Mouse (Mus musculus) embryonic facial prominence, embryonic 10.5 days (tissue): ENCODE results near the gene Sema3c. TPM values are rescaled to one million over a fixed set of nuclear protein-coding genes. Genes with fewer than 3 reads are reported as not detected.
A peak's percentile ranks its signal among the peaks of the same experiment; 100 is the strongest.
"Not testable (repeated sequence)": the region's sequence is repeated elsewhere in the genome, so short reads cannot be mapped to it uniquely, and the experiment has no call there.

Experiments used
- DNase-seq: peaks from one replicate; pipeline ENCODE4 v3.0.0-alpha.2; 2017; ENCODE audit warnings: low spot score
- H3K27ac ChIP-seq: fragments of 300-500 bp; sonication (generic); replicated peaks from 2 replicates; pipeline ENCODE4 v1.5.1; 2016; ENCODE audit warnings: mild to moderate bottlenecking
- H3K27me3 ChIP-seq: fragments of 300-500 bp; sonication (generic); replicated peaks from 2 replicates; pipeline ENCODE4 v1.6.1; 2016; ENCODE audit warnings: low read depth, mild to moderate bottlenecking; ENCODE audit not compliant: poor library complexity, severe bottlenecking
- H3K36me3 ChIP-seq: fragments of 300-500 bp; sonication (generic); replicated peaks from 2 replicates; pipeline ENCODE4 v1.6.1; 2016; ENCODE audit warnings: mild to moderate bottlenecking, moderate library complexity
- H3K4me1 ChIP-seq: fragments of 300-500 bp; sonication (generic); 2 replicates; pipeline ENCODE4 v1.6.1; 2016
- H3K4me3 ChIP-seq: fragments of 300-500 bp; sonication (generic); 2 replicates; pipeline ENCODE4 v1.5.1; 2016; ENCODE audit warnings: mild to moderate bottlenecking, moderate library complexity
- H3K9me3 ChIP-seq: fragments of 300-500 bp; sonication (generic); 2 replicates; pipeline ENCODE4 v1.6.1; 2016; ENCODE audit warnings: mild to moderate bottlenecking
- WGBS: fragments of 180-500 bp; shearing (Covaris S2); methylation state at CpG from one replicate; pipeline ENCODE4 v1.1.7; 2016; 5-methylcytosine and 5-hydroxymethylcytosine counted together
- polyA plus RNA-seq: library from polyadenylated mRNA; unstranded; fragments of >200 nt; fragmentation: Nextera tagmentation; extraction: Ambion mirVana; gene quantifications from 2 replicates; pipeline ENCODE4 v1.2.1, GENCODE M21; 2016

Gene Sema3c
- 14.7 and 16.3 TPM in 2 replicates for polyA plus RNA-seq

- H3K9me3 ChIP-seq = no peaks in the 10 kb centered on the region
- H3K36me3 ChIP-seq = no peaks in the 10 kb centered on the region
- peaks cover 6% of the 10 kb centered on the region for H3K4me1 ChIP-seq
- peak within 1 kb of the TSS; percentile 68 for H3K4me3 ChIP-seq
- DNase-seq = peak; percentile 22
- H3K27me3 ChIP-seq = peaks cover 25% of the 10 kb centered on the region
- peak within 1 kb of the TSS; percentile 85 for H3K27ac ChIP-seq
- 1% methylated on average over 16 of the region's 16 CpGs for WGBS
Observed at GRCm38 (mm10) chr5:17573694-17574380, at the start of gene Sema3c. Gene Sema3c (plus strand): TSS chr5:17574281.

- not testable (repeated sequence) for H3K27ac ChIP-seq, H3K4me1 ChIP-seq, H3K9me3 ChIP-seq, H3K4me3 ChIP-seq, H3K27me3 ChIP-seq, DNase-seq, H3K36me3 ChIP-seq
- 92% methylated on average over 2 of the region's 2 CpGs for WGBS
Observed at GRCm38 (mm10) chr5:17531165-17531564, 42.9 kb upstream of the Sema3c start.

DNA sequence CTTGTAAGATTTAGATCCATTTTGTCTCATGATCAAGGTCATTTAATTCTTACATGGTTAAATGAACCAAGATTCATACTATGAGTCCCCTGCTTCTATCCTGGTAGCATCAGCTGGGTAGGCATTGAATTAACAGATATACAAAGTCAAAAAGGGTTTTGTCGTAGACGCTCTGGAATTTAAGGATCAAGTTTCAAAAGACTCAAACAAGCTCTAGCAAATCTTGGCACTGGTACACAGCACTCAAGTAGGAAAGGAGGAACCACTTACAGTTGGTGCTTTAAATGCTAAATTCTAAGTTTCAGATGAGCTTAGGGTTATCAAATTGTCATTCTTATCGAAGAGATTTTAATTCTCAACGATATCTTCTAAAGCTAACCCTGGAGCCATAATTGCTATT is 30.9 kb upstream of the Sema3c start:
- H3K9me3 ChIP-seq = no peaks in the 10 kb centered on the region
- DNase-seq = no peak
- H3K27ac ChIP-seq = no peak overlapping the region
- H3K27me3 ChIP-seq = no peaks in the 10 kb centered on the region
- H3K36me3 ChIP-seq = no peaks in the 10 kb centered on the region
- H3K4me1 ChIP-seq = no peaks in the 10 kb centered on the region
- 63% methylated on average over 4 of the region's 4 CpGs for WGBS
- H3K4me3 ChIP-seq = no peak overlapping the region

- Histone ChIP-seq H3K27ac (no peak overlapping the region), H3K9me3 (no peaks in the 10 kb centered on the region), H3K4me1 (no peaks in the 10 kb centered on the region), H3K4me3 (no peak overlapping the region), H3K36me3 (no peaks in the 10 kb centered on the region), H3K27me3 (no peaks in the 10 kb centered on the region)
- WGBS = 88% methylated on average over 2 of the region's 2 CpGs
- DNase-seq = no peak
Observed at GRCm38 (mm10) chr5:17544904-17545449, 29.1 kb upstream of the Sema3c start.

- Histone ChIP-seq H3K36me3 (no peaks in the 10 kb centered on the region), H3K4me3 (no peak overlapping the region), H3K27me3 (no peaks in the 10 kb centered on the region), H3K4me1 (0 out of 2 replicates have a peak, but pooled peaks cover 3% of the 10 kb centered on the region), H3K9me3 (no peaks in the 10 kb centered on the region), H3K27ac (no peak overlapping the region)
- 65% methylated on average over 3 of the region's 3 CpGs for WGBS
- DNase-seq = no peak
Observed at GRCm38 (mm10) chr5:17551693-17552092, 22.4 kb upstream of the Sema3c start.

DNA sequence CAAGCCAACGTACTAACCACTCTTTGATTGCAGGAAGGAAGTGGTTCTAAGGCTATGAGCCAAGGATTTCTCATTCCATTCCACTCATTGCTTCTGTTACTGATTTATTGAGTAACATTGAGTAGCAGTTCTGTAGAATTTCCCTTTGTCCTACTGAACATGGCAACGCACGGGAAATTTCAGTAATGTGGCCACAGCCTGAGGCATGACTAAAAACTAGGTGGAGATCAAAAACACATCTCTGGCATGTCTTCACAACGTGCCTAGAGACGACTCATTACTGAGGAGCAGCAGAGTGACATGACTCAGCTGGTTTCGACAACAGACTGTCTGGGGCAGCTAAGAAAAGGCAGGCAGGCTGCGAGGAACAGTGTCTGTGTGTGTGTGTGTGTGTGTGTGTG is 18.0 kb upstream of the Sema3c start:
- Histone ChIP-seq H3K4me3 (no peak overlapping the region), H3K27ac (no peak overlapping the region), H3K9me3 (no peaks in the 10 kb centered on the region), H3K27me3 (no peaks in the 10 kb centered on the region), H3K4me1 (0 out of 2 replicates have a peak, but pooled peaks cover 3% of the 10 kb centered on the region), H3K36me3 (no peaks in the 10 kb centered on the region)
- peak; percentile 48 for DNase-seq
- 48% methylated on average over 7 of the region's 7 CpGs for WGBS

DNA sequence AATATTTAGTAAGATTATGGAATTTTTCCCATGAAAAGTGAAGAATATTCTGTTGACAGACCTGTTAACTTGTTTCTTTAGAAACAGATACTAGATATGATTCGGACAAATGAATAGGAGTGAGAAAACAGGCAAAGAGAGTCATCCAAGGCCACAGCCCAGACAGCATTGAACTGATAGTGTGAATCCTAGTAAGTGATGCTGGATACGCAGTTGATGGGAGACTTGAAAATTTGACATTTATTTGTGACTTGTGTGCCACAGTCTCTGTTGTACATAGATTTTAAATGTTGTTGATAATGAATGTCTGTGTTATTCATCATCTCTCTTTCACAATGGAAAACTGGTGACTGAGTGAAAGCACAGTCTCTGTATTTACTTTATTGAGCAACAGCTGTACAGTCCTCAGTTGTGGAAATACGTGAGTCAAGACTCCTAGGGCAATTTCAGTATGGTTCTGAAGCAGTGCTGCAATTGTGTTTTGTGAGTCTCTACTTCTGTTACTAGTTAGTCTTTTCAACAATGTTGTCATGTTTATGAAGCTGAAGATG is 17.3 kb upstream of the Sema3c start:
- no peak for DNase-seq
- Histone ChIP-seq H3K4me3 (no peak overlapping the region), H3K4me1 (0 out of 2 replicates have a peak, but pooled peaks cover 3% of the 10 kb centered on the region), H3K9me3 (no peaks in the 10 kb centered on the region), H3K27ac (no peak overlapping the region), H3K36me3 (no peaks in the 10 kb centered on the region), H3K27me3 (no peaks in the 10 kb centered on the region)
- WGBS = 91% methylated on average over 3 of the region's 3 CpGs

DNA sequence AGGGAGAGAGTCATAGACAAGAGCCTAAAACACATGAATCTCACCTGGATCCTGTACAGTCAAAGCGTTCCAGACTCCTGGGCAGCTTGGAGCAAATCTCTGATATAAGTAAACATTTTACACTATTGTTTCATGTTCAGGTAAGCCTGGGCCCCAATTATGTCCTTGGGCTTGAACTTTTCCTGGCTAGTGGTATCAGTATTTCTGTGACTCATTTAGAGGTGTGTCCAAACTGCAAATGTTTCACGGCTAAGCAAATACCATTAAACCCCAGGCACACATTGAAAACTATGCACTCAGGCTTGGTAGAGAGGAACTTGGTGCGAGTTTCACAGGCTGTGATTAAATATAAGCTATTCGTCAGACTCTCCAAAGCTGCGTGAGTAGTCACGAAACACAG is 2.5 kb upstream of the Sema3c start:
- 86% methylated on average over 6 of the region's 6 CpGs for WGBS
- H3K27ac ChIP-seq = no peak overlapping the region
- H3K9me3 ChIP-seq = no peaks in the 10 kb centered on the region
- no peaks in the 10 kb centered on the region for H3K36me3 ChIP-seq
- no peak overlapping the region for H3K4me3 ChIP-seq
- peaks cover 6% of the 10 kb centered on the region for H3K4me1 ChIP-seq
- peaks cover 25% of the 10 kb centered on the region for H3K27me3 ChIP-seq
- no peak for DNase-seq

DNA sequence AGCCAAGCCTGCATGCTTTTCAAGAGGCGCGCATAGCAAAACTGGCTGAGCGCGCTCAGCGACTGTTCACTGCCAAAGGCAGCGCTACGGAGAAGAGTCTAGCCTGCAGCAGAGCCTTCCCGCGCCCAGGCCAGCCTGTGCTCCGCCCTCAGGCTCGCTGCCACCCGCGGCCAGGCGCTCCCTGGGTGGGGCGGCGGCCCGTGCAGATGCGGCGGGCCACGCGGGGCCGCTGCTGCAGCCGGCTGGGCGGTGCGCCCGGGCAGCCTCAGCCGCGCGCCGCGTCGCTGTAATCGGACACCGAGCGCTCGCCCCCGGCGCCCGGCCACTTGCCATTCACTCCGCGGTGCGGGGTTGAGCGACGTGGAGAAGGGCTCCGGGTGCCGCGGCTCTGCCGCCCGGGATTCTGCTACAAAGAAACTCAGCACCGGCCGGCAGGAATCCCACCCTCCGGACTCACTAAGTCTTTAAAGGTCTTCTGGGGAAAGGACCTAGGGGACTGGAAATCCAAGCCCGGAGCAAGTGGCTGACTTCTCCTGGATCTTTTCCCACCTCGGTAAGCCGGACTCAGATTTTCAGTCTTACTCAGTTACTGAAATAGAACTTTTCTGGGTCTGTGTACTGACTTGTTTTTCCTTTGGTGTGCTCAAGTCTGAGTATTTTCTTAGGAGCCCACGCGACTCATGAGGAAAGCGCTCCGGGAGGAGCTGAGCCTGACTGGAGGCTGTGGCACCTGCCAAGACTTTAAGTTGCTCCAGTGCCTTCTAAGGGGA is 517 bp downstream of the Sema3c start:
- no peaks in the 10 kb centered on the region for H3K36me3 ChIP-seq
- H3K4me1 ChIP-seq = peaks cover 6% of the 10 kb centered on the region
- peak; percentile 90 for DNase-seq
- WGBS = under 1% methylated on average over 59 of the region's 59 CpGs
- H3K27me3 ChIP-seq = peaks cover 25% of the 10 kb centered on the region
- peak overlapping the region; percentile 68 for H3K4me3 ChIP-seq
- H3K9me3 ChIP-seq = no peaks in the 10 kb centered on the region
- H3K27ac ChIP-seq = peak overlapping the region; percentile 85

DNA sequence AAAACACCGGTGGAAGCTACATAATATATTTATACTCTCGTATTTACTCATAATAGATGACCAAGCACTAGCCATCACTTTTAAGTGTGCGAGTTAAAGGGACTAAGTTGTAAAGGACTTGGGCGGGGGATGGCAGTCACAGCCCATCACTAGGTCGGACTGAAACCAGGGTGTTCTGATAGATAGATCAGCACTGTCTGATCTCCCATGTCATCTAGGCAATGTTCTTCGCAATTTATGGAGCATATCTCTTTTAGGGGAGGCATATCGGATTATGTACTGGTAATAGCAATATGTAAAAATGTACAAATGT is 1.1 kb downstream of the Sema3c start:
- Histone ChIP-seq H3K27ac (no peak overlapping the region; the same call in 1 of the 2 replicates), H3K36me3 (no peaks in the 10 kb centered on the region), H3K9me3 (no peaks in the 10 kb centered on the region), H3K4me3 (peak overlapping the region; percentile 68), H3K4me1 (peaks cover 6% of the 10 kb centered on the region), H3K27me3 (peaks cover 25% of the 10 kb centered on the region)
- 23% methylated on average over 7 of the region's 7 CpGs for WGBS
- no peak for DNase-seq

- no peak overlapping the region for H3K27ac ChIP-seq
- no peak for DNase-seq
- peaks cover 25% of the 10 kb centered on the region for H3K27me3 ChIP-seq
- no peaks in the 10 kb centered on the region for H3K36me3 ChIP-seq
- no peaks in the 10 kb centered on the region for H3K9me3 ChIP-seq
- peaks cover 6% of the 10 kb centered on the region for H3K4me1 ChIP-seq
- H3K4me3 ChIP-seq = peak overlapping the region; percentile 68; the same call in 1 of the 2 replicates
- 64% methylated on average over 2 of the region's 2 CpGs for WGBS
Observed at GRCm38 (mm10) chr5:17576069-17576468, 2.0 kb downstream of the Sema3c start.

DNA sequence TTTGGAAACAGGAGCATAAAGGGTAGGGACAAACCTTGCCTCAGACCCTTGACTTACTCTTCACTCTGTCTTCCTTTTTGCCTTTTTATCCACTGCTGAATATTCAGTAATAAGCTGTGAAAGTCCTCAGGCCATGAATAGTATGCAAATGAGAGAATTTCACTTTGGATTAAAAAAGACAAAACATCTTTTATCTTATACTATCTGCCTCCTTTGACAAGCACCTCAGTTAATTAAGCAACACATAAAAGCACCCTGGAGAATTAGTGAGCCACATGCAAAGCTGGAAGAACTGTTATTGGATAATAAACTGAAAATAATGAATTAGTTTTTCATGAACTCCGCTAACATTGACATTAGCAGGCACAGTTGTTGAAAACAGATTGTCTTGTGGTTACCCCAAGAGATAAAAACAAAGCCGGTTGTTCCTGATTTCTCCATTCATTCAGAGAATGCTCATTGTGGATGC is 8.0 kb downstream of the Sema3c start:
- no peak overlapping the region for H3K27ac ChIP-seq
- WGBS = 63% methylated on average over 2 of the region's 2 CpGs
- no peaks in the 10 kb centered on the region for H3K27me3 ChIP-seq
- H3K4me3 ChIP-seq = no peak overlapping the region
- no peak for DNase-seq
- no peaks in the 10 kb centered on the region for H3K36me3 ChIP-seq
- H3K9me3 ChIP-seq = no peaks in the 10 kb centered on the region
- H3K4me1 ChIP-seq = peaks cover 9% of the 10 kb centered on the region; the same call in 1 of the 2 replicates
